Mouse (Mus musculus) spleen, adult 18-20 months (tissue): ENCODE measurements at regions not wholly inside any gene's neighbourhood (a gene's known extent, or its start where the extent isn't known, plus 50 kb on each side); places are given as distances from the start of the nearest gene placed in this dataset.
"Not testable (repeated sequence)": the region's sequence is repeated elsewhere in the genome, so short reads cannot be mapped to it uniquely, and the experiment has no call there.

Source experiments
- DNase-seq, 2 experiments: peaks; one replicate each; pipeline ENCODE4 v3.0.0; 2022; ENCODE audit warnings: mixed read lengths in 2 of 2

GRCm38 (mm10) chr6:50822236-50823151, 168.3 kb upstream of the Npvf start:
- DNase-seq = no peak

GRCm38 (mm10) chr6:50823220-50823910, 169.1 kb upstream of the Npvf start:
- DNase-seq = peak in 1 of 2 experiments; percentile 6

- DNase-seq = no peak
These were observed 170.2 kb upstream of the Npvf start for GRCm38 (mm10) chr6:50824466-50824865.

GRCm38 (mm10) chr6:50831725-50832124, 177.5 kb upstream of the Npvf start:
- no peak for DNase-seq

- no peak for DNase-seq
These were observed 181.9 kb upstream of the Npvf start for GRCm38 (mm10) chr6:50835997-50836625.

- no peak for DNase-seq
These were observed 186.6 kb upstream of the Npvf start for GRCm38 (mm10) chr6:50840826-50841225.

GRCm38 (mm10) chr6:50845246-50845645, 191.0 kb upstream of the Npvf start:
- DNase-seq = not testable (repeated sequence)

GRCm38 (mm10) chr6:50846740-50847516, 192.7 kb upstream of the Npvf start:
- DNase-seq = no peak

GRCm38 (mm10) chr6:50847548-50847947, 193.3 kb upstream of the Npvf start:
- no peak for DNase-seq

- no peak for DNase-seq
These were observed 204.9 kb upstream of the Npvf start for GRCm38 (mm10) chr6:50859162-50859561.

- DNase-seq = no peak
These were observed 223.8 kb upstream of the Npvf start for GRCm38 (mm10) chr6:50877991-50878390.

GRCm38 (mm10) chr6:50882298-50882697, 228.1 kb upstream of the Npvf start:
- no peak for DNase-seq

- DNase-seq = no peak
These were observed 228.5 kb upstream of the Npvf start for GRCm38 (mm10) chr6:50882759-50883158.

GRCm38 (mm10) chr6:50885031-50885430, 230.8 kb upstream of the Npvf start:
- no peak for DNase-seq

- DNase-seq = no peak
These were observed 231.6 kb upstream of the Npvf start for GRCm38 (mm10) chr6:50885771-50886360.

GRCm38 (mm10) chr6:50890370-50891204, 236.3 kb upstream of the Npvf start:
- DNase-seq = no peak

- DNase-seq = no peak
These were observed 236.9 kb upstream of the Npvf start for GRCm38 (mm10) chr6:50891205-50891526.

GRCm38 (mm10) chr6:50898792-50899191, 244.6 kb upstream of the Npvf start:
- no peak for DNase-seq

- DNase-seq = no peak
These were observed 261.2 kb upstream of the Npvf start for GRCm38 (mm10) chr6:50915166-50916030.

- DNase-seq = no peak
These were observed 264.0 kb upstream of the Npvf start for GRCm38 (mm10) chr6:50918248-50918647.
